Mouse (Mus musculus) embryonic fibroblast, embryonic 13.5 days (primary cell): ENCODE measurements around the gene Nlk.

Experiments used
- CTCF ChIP-seq: IDR thresholded peaks from 2 replicates; pipeline ENCODE4 v1.5.1; 2011; ENCODE audit warnings: mild to moderate bottlenecking, control low read depth, low read length, moderate library complexity, borderline replicate concordance; ENCODE audit not compliant: insufficient read depth
- POLR2A ChIP-seq: IDR thresholded peaks from 2 replicates; pipeline ENCODE4 v1.6.1; 2011; ENCODE audit warnings: low read depth, mild to moderate bottlenecking, control low read depth, low read length, moderate library complexity

- no peak for TF ChIP-seq CTCF
- TF ChIP-seq POLR2A: no peak
Observed at GRCm38 (mm10) chr11:78566775-78567174, 130.4 kb downstream of the Nlk start.
